Mouse (Mus musculus) layer of hippocampus, postnatal 14 days (tissue): ENCODE measurements around the gene Zfp830. TPM values are rescaled to one million over a fixed set of nuclear protein-coding genes. Genes with fewer than 3 reads are reported as not detected.

ENCODE experiments used
- DNase-seq, 2 experiments: peaks; one replicate each; pipeline ENCODE4 v3.0.0; 2021 to 2022; ENCODE audit warnings: low spot score in 2 of 2, mixed read lengths in 1 of 2
- long read RNA-seq, 2 experiments: library from polyadenylated mRNA; stranded (forward); transcript quantifications; one replicate each; pipeline ENCODE4 v2.0.0; 2021
- total RNA-seq, 2 experiments: library from RNA; stranded (reverse); gene quantifications; 2 replicates each; pipeline ENCODE4 v1.2.3; 2021

Gene Zfp830
- total RNA-seq: 10 to 100 TPM; 14.6 to 17.1 TPM
- long read RNA-seq, experiment 1, transcript Zfp830-201 (1 exons, 1,591 nt): major isoform, 15 of 15 reads
- long read RNA-seq, experiment 1, partial matches to known transcripts: 0 of 15 reads
- long read RNA-seq, experiment 1, other reads (novel, unspliced or antisense): 0 of 15 reads
- long read RNA-seq, experiment 2, transcript Zfp830-201 (1 exons, 1,591 nt): major isoform, 27 of 27 reads
- long read RNA-seq, experiment 2, partial matches to known transcripts: 0 of 27 reads
- long read RNA-seq, experiment 2, other reads (novel, unspliced or antisense): 0 of 27 reads

DNA sequence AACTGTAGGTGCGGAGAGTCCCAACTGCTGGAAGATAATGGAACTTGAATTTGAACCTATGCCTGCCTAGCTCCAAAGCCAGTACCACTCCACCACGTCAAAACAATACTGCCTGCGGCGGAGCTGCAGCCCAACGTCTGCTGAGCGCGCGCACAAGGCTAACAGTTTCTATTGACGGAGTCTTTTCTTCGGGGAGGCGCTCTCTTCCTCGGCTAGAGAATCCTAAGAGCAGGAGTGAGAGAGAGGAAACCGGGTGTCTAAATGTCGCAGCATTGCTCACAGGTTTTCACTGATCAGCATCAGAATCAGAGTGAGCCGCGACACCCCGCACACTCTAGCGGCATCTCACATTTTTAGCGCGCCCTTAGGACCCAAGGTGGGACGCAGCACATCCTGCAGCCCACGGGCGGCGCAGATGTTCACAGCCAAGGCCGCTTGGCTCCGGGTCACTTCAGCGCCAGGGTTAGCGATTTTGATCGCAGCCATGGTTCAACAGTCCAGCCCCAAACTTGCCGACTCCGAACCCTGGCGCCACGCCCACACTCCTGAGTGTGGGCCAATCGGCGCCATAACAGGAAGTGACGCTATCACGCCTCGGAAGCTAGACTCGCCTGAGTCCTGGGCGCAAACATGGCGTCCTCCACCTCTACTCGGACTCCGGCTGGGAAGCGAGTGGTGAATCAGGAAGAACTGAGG, at the start of gene Zfp830, which contains the start of gene Cct6b:
Gene Zfp830 (plus strand): TSS at position 604 of the 696 bp plus-strand sequence.
Gene Cct6b (minus strand): TSS at position 580 of the 696 bp plus-strand sequence.
- DNase-seq: peak; percentile 92 to 94

DNA sequence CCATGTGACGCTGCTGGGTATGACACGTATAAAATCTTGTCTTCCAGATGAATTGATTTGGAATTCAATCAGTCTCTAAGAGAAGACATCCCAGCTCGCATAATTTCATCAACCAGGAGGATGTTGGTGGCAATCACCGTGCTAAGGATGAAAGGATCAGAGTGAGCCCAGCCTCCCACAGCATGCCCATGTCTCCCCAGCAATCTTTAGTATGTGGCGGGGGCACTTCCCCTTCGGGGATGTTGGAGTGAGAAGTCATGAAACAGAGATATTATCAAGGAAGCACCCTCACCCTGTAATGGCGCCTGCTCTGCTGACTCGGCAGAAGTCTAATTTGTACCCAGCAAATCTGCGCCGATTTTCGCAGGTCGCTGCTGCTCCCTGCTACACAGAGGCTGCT, 44.9 kb upstream of the Zfp830 start:
- DNase-seq: no peak

DNA sequence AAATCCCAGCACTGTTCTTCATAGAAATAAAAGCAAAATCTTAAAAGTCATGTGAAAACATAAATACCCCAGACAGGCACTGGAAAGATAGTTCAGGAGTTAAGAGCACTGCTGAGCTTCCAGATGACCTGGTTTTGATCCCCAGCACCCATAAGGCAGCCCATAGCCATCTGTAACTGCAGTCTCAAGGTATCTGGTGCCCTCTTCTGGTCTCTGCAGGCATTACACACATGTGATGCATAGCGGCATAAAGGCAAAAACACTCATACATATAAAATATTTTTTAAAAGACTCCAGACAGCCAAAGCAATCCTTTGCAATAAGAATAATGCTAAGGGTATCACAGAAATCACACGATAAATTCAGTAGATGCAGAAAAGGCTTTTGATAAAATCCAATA, 37.3 kb upstream of the Zfp830 start:
- no peak for DNase-seq

DNA sequence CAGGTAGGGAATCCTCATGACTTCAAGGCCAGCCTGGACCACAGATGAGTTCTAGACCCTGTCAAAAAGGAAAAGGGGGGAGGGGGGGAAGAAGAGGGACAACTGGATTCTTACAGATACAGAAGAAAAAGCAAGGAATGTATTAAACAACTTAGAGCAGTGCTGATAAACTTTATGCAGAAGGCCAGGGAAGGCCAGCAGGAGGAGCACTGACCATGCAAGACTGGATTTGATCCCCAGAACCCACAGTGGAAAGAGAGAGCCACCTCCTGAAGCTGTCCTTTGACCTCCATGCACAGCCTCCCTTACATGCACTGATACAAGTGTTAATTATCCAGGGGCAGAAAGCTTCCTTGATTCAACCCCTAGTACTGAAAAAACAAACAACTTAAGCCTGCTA, 29.9 kb upstream of the Zfp830 start:
- DNase-seq: no peak

DNA sequence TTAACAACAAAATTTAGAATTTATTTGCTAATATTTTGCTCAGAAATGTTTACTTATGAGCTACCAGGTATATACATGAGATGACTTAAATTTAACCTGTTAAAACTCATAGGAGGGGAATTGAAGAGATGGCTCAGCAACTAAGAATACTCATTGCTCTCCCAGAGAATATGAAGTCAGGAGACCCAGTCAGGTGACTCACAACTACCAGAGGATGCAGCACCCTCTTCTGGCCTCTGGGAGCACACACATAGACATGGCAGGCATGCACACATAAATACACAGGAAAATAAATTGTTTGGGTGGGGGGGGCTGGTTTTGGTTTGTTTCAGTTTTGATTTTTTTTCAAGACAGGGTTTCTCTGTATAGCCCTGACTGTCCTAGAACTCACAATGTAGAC, 25.1 kb upstream of the Zfp830 start:
- no peak for DNase-seq

DNA sequence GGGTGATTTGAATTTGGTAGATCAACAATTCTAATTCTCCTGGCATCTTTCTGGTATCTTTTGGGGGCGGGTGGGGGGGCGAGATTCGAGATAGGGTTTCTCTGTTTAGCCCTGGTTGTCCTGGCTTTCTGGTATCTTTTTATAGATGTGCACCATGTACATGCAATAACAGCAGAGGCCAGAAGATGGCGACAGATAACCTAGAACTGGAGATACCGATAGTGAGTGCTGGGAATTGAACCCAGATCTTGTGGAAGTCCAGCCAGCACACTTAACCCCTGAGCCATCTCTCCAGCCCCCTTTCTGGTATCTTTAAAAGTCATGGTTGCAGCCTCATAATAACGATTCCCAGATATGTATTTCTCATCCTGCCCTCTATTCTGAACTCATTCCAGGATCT, 18.0 kb upstream of the Zfp830 start:
- DNase-seq: no peak

DNA sequence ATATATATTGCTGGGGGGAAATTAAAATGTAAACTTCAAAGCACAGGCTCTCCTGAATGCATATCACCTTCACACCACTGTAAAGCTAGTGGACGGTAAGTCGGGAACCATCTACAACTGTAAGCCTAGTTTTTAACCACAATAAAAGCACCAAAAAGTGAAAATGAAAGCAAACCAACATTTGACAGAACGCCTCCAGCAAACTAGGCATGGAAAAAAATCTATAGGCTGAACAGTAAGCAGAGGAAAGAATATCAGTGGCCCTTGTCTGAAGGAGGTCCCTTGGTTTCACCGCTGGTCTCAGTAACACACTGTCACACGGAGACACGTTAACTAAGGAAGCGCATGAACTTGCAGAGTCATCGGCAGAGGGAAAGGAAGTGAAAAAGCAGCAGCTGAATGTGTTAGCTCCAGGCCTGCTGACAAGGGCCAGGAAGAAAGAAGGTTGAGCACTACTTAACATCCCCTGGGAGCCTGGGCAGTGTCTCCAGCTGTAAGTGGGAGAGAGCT, 17.2 kb upstream of the Zfp830 start:
- DNase-seq: no peak

DNA sequence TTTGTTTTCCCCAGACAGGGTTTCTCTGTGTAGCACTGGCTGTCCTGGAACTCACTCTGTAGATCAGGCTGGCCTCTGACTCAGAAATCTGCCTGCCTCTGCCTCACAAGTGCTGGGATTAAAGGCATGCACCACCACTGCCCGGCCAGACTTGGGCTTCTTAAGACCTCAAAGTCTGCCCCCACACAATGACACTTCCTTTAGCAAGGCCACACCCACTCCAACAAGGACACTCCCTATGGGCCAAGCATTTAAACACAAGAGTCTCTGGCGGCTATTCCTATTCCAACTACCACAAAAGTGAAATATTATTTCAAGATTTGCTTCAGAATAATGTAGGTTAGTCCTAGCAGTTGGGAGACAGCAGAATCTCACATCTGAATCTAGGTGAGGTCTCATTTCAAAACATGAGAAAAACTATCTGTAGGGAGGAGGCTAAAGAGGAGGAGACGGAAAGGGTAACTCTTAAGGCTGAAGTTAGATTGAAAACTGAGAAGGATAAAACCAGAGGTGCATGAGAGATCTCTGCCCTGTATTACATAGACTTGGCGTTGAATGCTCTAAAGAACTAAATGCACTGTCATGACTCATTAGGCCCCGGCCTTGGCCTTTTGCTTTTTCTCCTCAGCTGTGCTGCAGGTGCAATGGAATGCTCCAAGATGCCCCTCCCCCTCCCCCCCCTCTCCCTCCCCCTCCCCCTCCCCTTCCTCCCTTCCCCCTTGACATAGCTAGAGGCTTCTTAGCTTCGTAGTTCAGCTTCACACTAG, 11.6 kb upstream of the Zfp830 start:
- no peak for DNase-seq

DNA sequence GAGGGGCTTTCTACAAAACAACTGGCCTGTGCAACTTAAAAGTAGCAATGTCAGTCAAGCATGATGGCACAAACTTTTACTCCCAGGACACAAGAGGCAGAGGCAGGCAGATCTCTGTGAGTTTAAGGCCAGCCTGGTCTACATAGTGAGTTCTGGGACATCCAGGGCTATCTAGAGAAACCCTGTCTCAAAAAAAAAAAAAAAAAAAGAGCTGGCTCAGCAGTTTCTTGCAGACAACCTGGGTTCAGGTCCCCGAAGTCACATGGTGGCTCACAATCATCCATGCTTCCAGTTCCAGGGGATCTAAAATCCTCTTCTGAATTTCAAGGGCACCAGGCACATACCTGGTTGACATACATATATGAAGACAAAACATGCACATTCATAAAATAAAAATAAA, 8.2 kb upstream of the Zfp830 start:
- DNase-seq: no peak

DNA sequence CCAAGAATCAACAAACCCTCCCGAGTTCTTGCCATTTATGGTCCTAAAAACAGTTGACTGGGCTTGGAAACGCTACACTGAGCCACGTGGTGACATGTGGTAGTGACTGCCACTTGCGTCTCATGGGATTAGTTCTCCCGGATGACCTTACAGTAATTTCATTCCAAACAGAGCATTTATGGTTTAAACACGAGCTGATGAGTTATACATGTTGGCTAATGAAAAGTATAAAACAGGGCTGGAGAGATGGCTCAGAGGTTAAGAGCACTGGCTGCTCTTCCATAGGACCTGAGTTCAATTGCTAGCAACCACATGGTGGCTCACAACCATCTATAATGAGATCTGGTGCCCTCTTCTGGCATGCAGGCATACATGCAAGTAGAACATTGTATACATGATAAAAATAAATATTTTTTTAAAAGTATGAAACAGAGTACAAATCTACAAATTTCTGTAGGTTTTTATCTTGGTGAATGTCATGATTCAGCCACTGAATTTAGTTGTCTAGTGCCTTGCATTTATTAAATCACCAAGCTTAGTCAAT, 1.8 kb upstream of the Zfp830 start:
- DNase-seq: no peak

DNA sequence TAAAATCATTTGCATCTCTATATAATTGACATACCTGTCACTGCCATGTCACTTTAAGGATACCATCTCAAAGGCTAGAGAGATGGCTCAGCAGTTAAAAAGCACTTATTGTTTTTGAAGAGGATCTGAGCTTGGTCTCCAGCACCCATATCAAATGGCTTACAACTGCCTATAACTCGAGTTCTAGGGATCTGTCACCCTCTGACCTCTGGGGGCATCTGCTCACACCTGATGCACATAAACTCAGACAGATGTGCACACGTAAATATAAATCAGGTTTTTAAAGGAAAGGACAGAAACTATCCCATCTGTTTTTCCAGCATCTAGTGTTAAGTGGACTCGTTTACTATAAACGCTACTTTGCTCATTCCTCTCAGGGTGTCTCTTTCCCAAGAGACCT, 884 bp upstream of the Zfp830 start:
- DNase-seq: no peak

DNA sequence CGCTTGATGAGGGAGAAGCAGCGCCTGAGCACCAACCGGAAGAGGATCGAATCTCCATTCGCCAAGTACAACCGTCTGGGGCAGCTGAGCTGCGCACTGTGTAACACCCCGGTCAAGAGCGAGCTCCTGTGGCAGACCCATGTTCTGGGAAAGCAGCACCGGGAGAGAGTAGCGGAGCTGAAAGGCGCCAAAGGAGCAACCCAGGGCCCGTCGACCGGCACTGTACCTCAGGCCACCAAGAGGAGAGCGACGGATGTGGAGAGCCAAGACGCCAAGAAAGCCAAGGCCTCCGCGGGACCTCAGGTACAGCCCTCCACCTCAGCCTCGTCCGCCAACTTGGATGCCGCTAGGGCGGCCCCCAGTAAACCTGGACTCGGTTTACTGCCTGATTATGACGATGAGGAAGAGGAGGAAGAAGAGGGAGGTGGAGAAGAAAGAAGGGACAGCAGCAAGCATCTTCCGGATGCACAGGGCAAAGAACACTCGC, 336 bp downstream of the Zfp830 start:
- DNase-seq: no peak

DNA sequence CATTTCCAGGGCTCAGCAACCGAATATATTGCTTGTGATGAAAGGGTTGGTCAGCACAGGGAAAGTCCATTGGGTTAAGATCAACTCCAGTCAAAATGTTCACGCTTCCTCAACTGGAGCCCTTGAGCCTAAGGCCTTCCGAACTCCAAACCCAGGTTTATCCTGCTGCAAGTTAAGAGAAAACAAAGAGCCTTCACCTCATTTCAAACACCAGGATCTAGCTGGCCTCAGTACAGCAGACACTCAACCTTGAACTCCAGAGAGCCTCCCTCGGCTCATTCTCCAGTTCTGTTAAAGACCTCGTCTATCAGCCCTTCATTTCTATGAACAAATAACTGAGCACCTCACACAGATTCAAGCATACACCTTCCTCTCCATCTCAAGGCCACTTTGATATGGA, 16.0 kb downstream of the Zfp830 start:
- DNase-seq: no peak

DNA sequence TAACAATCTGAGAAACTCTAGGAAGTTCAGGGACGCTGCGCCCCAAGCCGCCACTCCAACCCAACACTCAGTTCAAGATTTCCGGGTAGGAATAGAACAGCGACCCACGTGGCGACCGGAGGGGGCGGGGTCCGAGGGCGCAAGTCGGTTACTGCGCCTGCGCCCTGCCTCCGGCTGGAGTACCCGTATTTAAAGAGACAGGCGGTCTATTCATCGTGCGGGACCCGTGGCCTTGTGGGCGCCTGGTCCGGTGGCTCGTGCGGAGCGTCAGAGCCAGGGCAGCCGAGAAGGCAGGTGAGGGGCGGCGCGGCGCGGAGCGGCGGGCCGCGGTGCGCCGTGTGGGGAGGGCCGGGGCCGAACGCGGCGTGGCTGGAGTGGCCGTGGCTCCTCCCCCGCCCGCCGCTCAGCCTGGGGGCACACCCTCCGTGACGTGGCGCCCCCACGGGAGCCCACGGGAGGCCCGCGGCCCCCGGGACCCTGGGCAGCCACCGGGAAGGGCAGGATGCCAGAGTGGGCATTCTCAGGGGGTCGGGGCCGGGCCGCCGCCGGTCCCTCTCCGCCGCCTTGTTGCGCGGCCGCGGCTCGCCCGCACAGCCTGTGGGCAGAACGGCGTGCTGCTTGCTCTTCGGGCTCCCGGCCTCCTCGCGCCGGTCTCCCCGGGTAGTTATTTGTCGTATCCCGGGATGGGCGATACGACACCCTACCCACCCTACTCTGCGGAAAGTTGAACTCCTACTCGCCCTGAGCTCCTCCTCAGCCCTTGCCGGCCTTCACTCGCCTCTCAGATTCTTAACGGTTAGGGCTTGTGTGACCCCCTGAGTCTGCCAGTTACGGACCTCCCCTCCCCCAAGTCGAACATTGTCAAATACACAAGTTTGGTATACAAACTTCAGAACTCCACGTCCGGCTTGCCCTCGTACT, 17.1 kb downstream of the Zfp830 start, which contains the start of gene Lig3:
Gene Lig3 (plus strand): TSS at position 126 of the 921 bp plus-strand sequence.
- DNase-seq: peak; percentile 92 to 95

DNA sequence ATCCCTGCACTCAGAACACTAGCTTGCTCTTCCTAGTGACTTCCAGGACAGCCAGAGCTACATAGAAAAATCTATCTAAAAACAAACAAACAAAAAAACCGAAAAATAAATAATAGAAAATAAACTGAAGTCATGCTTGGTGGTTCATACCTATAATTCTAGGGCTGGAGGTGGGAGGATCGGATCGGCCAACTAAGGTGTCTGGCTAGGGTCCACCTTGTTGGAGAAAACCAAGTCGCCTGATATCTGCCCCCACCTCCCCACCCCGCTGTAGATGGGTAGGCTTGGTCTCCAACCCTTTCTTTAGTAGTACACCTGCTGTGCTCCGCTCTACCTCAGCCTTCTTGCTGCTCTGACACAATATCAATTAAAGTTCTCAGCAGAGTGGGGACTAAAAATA, 18.1 kb downstream of the Zfp830 start:
- no peak for DNase-seq

DNA sequence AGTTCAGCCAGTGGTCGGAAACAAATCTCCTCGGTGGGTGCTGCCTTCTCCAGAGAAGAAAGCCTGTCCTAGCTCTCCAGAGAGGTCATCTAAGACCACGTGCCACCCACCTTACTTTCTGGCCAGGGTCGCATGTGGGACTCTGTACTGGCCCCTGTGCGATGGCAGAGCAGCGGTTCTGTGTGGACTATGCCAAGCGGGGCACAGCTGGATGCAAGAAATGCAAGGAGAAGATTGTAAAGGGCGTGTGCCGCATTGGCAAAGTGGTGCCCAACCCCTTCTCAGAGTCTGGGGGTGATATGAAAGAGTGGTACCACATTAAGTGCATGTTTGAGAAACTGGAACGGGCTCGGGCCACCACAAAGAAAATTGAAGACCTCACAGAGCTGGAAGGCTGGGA, 19.3 kb downstream of the Zfp830 start:
- no peak for DNase-seq

DNA sequence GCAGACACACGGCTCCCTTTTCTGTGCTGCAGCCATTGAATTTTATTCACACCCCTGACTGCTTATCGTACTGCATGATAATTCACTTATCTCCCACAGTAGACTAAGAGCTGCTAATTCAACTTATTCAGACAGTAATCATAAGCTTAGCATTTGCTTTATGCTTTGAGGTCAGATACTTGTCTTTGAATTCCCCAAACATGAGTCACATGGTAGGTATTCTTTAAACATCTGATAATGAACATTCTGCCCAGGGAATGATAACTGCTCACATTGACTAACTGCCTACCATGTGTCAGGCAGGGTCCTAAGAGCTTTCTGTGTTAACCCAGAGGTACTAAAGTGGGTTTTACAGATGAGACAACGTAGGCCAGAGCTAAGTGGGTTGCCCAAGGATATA, 42.5 kb downstream of the Zfp830 start:
- DNase-seq: no peak

DNA sequence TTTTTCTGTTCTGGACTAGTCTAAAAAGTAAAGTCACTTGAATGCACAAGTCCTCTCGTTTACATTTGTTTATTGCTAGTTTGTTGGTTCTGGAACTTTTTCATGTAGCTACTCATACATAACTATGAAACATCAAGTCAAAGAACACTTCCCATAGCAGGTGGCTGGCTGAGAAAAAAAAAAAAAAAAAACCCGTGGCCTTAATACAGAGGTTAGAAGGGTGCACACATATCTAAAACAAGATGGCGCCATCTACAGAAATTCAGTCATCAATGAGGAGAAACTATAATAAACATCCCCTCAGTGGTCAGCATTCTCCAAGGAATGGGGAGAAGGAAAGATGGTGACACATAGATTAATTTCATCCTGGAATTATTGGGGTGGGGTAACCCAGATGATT, 43.2 kb downstream of the Zfp830 start:
- no peak for DNase-seq

DNA sequence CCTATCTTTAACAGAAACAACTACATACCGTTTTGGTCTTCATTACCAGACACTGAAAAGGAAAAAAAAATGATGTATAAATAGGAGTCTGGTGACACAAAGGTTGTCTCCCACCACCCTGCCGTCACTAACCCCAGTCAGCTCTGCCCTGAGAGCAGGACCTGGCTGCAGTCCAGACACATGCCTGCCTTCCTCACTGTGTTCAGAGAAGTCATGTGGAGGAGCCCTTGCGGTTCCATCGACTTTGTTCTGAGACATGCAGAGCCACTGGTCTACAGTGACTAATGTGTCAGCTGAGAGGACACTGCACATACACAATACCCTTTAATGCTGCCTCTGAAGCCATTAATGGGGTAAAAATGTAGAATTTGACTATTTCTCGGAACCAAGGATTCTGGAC, 44.3 kb downstream of the Zfp830 start:
- no peak for DNase-seq
